Mouse (Mus musculus) layer of hippocampus, adult 2 months (tissue): ENCODE data around the gene Malsu1. TPM values are rescaled to one million over a fixed set of nuclear protein-coding genes. Genes with fewer than 3 reads are reported as not detected.

Experiments
- DNase-seq, 2 experiments: peaks; one replicate each; pipeline ENCODE4 v3.0.0; 2022; ENCODE audit warnings: low spot score in 2 of 2
- H3K27ac ChIP-seq: fragments of 200-600 bp; 2 replicates; pipeline ENCODE4 v1.8.1; 2022
- H3K4me3 ChIP-seq: fragments of 200-600 bp; 2 replicates; pipeline ENCODE4 v1.8.1; 2022; ENCODE audit warnings: mild to moderate bottlenecking
- CTCF ChIP-seq: fragments of 200-600 bp; conservative IDR thresholded peaks from 2 replicates; pipeline ENCODE4 v1.8.1; 2022; ENCODE audit warnings: antibody characterized with exemption, mild to moderate bottlenecking, moderate library complexity
- total RNA-seq, 2 experiments: library from RNA; stranded (reverse); gene quantifications; 2 replicates each; pipeline ENCODE4 v1.2.3; 2021

Gene Malsu1
- total RNA-seq, 2 experiments from 2014 or later: 25.4 to 27.8 TPM

DNA sequence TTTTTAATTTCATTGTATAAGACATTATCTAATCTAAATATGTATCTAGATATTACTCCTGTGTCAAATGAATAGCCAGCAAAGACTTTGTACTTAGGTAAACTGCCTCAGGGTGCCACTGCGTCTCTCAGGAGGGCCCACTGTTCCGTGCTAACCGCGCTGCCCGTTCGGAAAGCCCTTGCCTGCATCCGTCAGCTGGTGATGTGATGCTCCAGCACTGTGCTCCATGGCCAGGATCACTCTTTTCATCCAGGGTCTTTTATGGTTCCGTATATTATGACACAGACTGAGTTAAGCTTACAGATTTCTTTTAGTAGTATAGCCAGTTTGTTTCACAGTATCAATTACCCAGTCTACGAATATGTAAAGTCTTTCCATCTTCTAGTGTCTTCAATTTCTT lies 58.3 kb downstream of the Malsu1 start:
- H3K4me3 ChIP-seq: no peak overlapping the region
- no peak overlapping the region for H3K27ac ChIP-seq
- no peak for DNase-seq
- TF ChIP-seq CTCF: no peak

GRCm38 (mm10) chr6:49132352-49133090 lies 58.9 kb downstream of the Malsu1 start:
- DNase-seq: no peak
- TF ChIP-seq CTCF: no peak
- Histone ChIP-seq H3K27ac (no peak overlapping the region), H3K4me3 (no peak overlapping the region)

Other genes with a start within 250 kb of the Malsu1 start
- 10 to 100 TPM; 26.0 to 30.7 TPM for gene Tmem176a, start 232.9 kb upstream of the Malsu1 start, total RNA-seq
- gene Tmem176b, start 232.3 kb upstream of the Malsu1 start, total RNA-seq: 10 to 100 TPM; 51.4 to 57.1 TPM
- not detected for gene Aoc1, start 200.9 kb upstream of the Malsu1 start, total RNA-seq
- gene 1600015I10Rik, start 143.9 kb upstream of the Malsu1 start, total RNA-seq: not detected
- gene Doxl2, start 98.8 kb upstream of the Malsu1 start, total RNA-seq: not detected
- gene Svs1, start 86.9 kb upstream of the Malsu1 start, total RNA-seq: not detected
- 1 to 10 TPM; 2.9 to 3.6 TPM for gene Gpnmb, start 37.2 kb upstream of the Malsu1 start, total RNA-seq
- not detected for gene Igf2bp3, start 141.2 kb downstream of the Malsu1 start, total RNA-seq
- 10 to 100 TPM; 69.9 to 86.9 TPM for gene Tra2a, start 190.2 kb downstream of the Malsu1 start, total RNA-seq
- 1 to 10 TPM; 9.3 to 9.9 TPM for gene Ccdc126, start 245.5 kb downstream of the Malsu1 start, total RNA-seq